Mouse (Mus musculus) ovary, postnatal 10 days (tissue): ENCODE data around the gene Pde2a.
"Not testable (repeated sequence)": the region's sequence is repeated elsewhere in the genome, so short reads cannot be mapped to it uniquely, and the experiment has no call there.

ENCODE experiments used
- DNase-seq: peaks from one replicate; pipeline ENCODE4 v3.0.0; 2022; ENCODE audit warnings: low spot score

Pde2a gene

GRCm38 (mm10) chr7:101516460-101516859 is 95.0 kb downstream of the Pde2a start:
- DNase-seq, result no peak

- no peak for DNase-seq
Observed at GRCm38 (mm10) chr7:101521696-101522095, 100.2 kb downstream of the Pde2a start.

GRCm38 (mm10) chr7:101523205-101523604 is 101.7 kb downstream of the Pde2a start:
- DNase-seq, result no peak

GRCm38 (mm10) chr7:101526484-101526883 is 105.0 kb downstream of the Pde2a start:
- DNase-seq, result no peak

GRCm38 (mm10) chr7:101534428-101534827 is 112.9 kb downstream of the Pde2a start:
- no peak for DNase-seq

- no peak for DNase-seq
Observed at GRCm38 (mm10) chr7:101535102-101535501, 113.6 kb downstream of the Pde2a start.

- no peak for DNase-seq
Observed at GRCm38 (mm10) chr7:101535517-101535916, 114.0 kb downstream of the Pde2a start.

- no peak for DNase-seq
Observed at GRCm38 (mm10) chr7:101537541-101537940, 116.0 kb downstream of the Pde2a start.

GRCm38 (mm10) chr7:101538141-101538933 is 116.8 kb downstream of the Pde2a start:
- no peak for DNase-seq

GRCm38 (mm10) chr7:101539774-101540173 is 118.3 kb downstream of the Pde2a start:
- DNase-seq, result no peak

GRCm38 (mm10) chr7:101540684-101541083 is 119.2 kb downstream of the Pde2a start:
- no peak for DNase-seq

- DNase-seq, result peak; percentile 20
Observed at GRCm38 (mm10) chr7:101541132-101541531, 119.6 kb downstream of the Pde2a start.

GRCm38 (mm10) chr7:101541734-101542133 is 120.2 kb downstream of the Pde2a start:
- no peak for DNase-seq

- no peak for DNase-seq
Observed at GRCm38 (mm10) chr7:101547651-101548050, 126.2 kb downstream of the Pde2a start.

GRCm38 (mm10) chr7:101549266-101549665 is 127.8 kb downstream of the Pde2a start:
- DNase-seq, result no peak

- no peak for DNase-seq
Observed at GRCm38 (mm10) chr7:101550686-101551485, 129.4 kb downstream of the Pde2a start.

GRCm38 (mm10) chr7:101551530-101551929 is 130.0 kb downstream of the Pde2a start:
- DNase-seq, result no peak

- DNase-seq, result not testable (repeated sequence)
Observed at GRCm38 (mm10) chr7:101555473-101555872, 134.0 kb downstream of the Pde2a start.

- no peak for DNase-seq
Observed at GRCm38 (mm10) chr7:101557391-101557790, 135.9 kb downstream of the Pde2a start.

GRCm38 (mm10) chr7:101559393-101559792 is 137.9 kb downstream of the Pde2a start:
- DNase-seq, result not testable (repeated sequence)
